In the genomic region with DNA sequence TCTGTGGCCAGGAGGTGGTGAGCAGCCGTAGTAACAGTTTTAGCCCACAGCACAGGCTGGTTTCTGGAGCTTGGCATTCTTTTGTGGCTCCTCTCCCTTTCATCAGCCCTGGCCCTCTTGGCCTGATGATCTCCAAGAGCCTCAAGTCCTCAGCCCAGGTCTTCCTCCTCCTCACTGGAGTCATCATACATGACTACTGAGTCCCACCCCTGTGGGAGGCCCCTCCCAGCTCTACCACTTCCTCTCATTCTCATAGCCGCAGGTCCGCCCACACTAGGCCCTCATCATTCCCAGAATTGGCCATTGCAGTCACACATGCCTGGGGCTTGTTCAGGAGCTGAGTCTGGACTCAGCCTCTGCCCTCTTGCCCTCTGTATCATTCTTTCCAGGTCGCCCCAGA, we compare ENCODE assay signal across 15 mouse cellular contexts. TPM values are rescaled to one million over a fixed set of nuclear protein-coding genes. Genes with fewer than 3 reads are reported as not detected.
A peak's percentile ranks its signal among the peaks of the same experiment; 100 is the strongest.
DNase-seq lines count a peak whose midpoint lies in the region; ATAC-seq and TF ChIP-seq lines count a peak whose summit lies in the region.
"Had no signal": no experiment of that assay in that cellular context is flagged by ENCODE, and none has a peak within 500 bp of the region (broad histone marks: within the 10 kb centered on the region; RNA-seq: fewer than 3 reads in every experiment).

No protein-coding gene starts in this region.

- no peak overlapping the region for H3K4me3 ChIP-seq in neural tube, embryonic 15.5 days (replicated peaks)
- no peak overlapping the region for H3K4me3 ChIP-seq in cerebellum, adult 2 months (replicated peaks; ENCODE audit: insufficient read depth, low read depth, low read length)
- H3K4me3 ChIP-seq: heart, adult 2 months; limb, embryonic 10.5 days had no signal

- intact Hi-C loops in left cerebral cortex, postnatal 10 days (cut with DNase I): no loop called here

- H3K9me3 ChIP-seq in neural tube, embryonic 15.5 days (replicated peaks): no peaks in the 10 kb centered on the region
- H3K9me3 ChIP-seq: limb, embryonic 10.5 days had no signal

- H3K4me1 ChIP-seq in neural tube, embryonic 15.5 days: no peaks in the 10 kb centered on the region
- no peaks in the 10 kb centered on the region for H3K4me1 ChIP-seq in cerebellum, adult 2 months (ENCODE audit: control insufficient read depth, insufficient read depth, low read length)
- H3K4me1 ChIP-seq: limb, embryonic 10.5 days had no signal

- H3K36me3 ChIP-seq in neural tube, embryonic 15.5 days: no peaks in the 10 kb centered on the region
- H3K36me3 ChIP-seq: limb, embryonic 10.5 days had no signal

- TF ChIP-seq POLR2A in cerebellum, adult 2 months (IDR thresholded peaks at IDR 0.05; ENCODE audit: borderline replicate concordance, insufficient read depth, low read length): no peak

- ATAC-seq in CD4-positive, CD25-positive, alpha-beta regulatory T cell, adult 4 months: peak; percentile 87
- ATAC-seq in neural tube, embryonic 15.5 days (ENCODE audit: low FRiP score): no peak

- no peaks in the 10 kb centered on the region for H3K27me3 ChIP-seq in neural tube, embryonic 15.5 days (replicated peaks)
- H3K27me3 ChIP-seq in cerebellum, adult 2 months (ENCODE audit: control insufficient read depth, insufficient read depth, low read length): no peaks in the 10 kb centered on the region

- TF ChIP-seq CTCF in cerebellum, adult 2 months (IDR thresholded peaks at IDR 0.05; ENCODE audit: borderline replicate concordance, insufficient read depth, low read depth, low read length): no peak

- no peak overlapping the region for H3K4me2 ChIP-seq in neural tube, embryonic 15.5 days
- H3K4me2 ChIP-seq: lung, embryonic 14.5 days had no signal

- no peak overlapping the region for H3K9ac ChIP-seq in neural tube, embryonic 15.5 days (replicated peaks)
- H3K9ac ChIP-seq: lung, embryonic 14.5 days had no signal

- DNase-seq in 416B (ENCODE audit: low read depth) (peak; percentile 49), liver (peak; percentile 38)
- DNase-seq in naive thymus-derived CD4-positive, alpha-beta T cell, adult 2 months (ENCODE audit: low read depth): peak; percentile 72
- no peak for DNase-seq in left cerebral cortex, postnatal 10 days (ENCODE audit: extremely low spot score in 1 of 2, low spot score in 2 of 2)
- DNase-seq in cerebellum, adult 2 months: no peak
- no peak for DNase-seq in left cerebral cortex, adult 18-20 months (ENCODE audit: low spot score in 2 of 2)
- DNase-seq: cerebellum, postnatal 25 days; heart, postnatal 4 days; kidney, adult 8-10 months; layer of hippocampus, adult 9-11 months; lung, embryonic 14.5 days had no signal

- 85% methylated on average over 4 of the region's 4 CpGs for WGBS in neural tube, embryonic 15.5 days
- 87% methylated on average over 4 of the region's 4 CpGs for WGBS in cerebellum, adult 2 months

- no peak overlapping the region for H3K27ac ChIP-seq in neural tube, embryonic 15.5 days (replicated peaks)
- no peak overlapping the region for H3K27ac ChIP-seq in cerebellum, adult 2 months (ENCODE audit: insufficient read depth, low read length)
- H3K27ac ChIP-seq: heart, adult 2 months; limb, embryonic 10.5 days had no signal

RNA-seq across cellular contexts. Expression of a gene that starts 9.4 kb away (rescaled TPM):
- polyA plus RNA-seq in CD4-positive, CD25-positive, alpha-beta regulatory T cell, adult 4 months (2017; shearing (Covaris generic)): 100 to 1,000 TPM in 1 of 2 experiments, 10 to 100 TPM in 1; 99.5 to 157 TPM
- polyA plus RNA-seq in neural tube, embryonic 15.5 days (2015; fragmentation: Nextera tagmentation; extraction: Ambion mirVana): 0.35 and 1.8 TPM in 2 replicates
- 1 to 10 TPM in 1 of 2 experiments, under 1 TPM in 1; 0.90 to 1.0 TPM for total RNA-seq in left cerebral cortex, postnatal 10 days (2021)
- polyA plus RNA-seq in cerebellum, adult 2 months (2012; rRNA removed): 0.39 and 0.63 TPM in 2 replicates
- 1 to 10 TPM; 1.2 to 1.5 TPM for total RNA-seq in left cerebral cortex, adult 18-20 months (2021)

RNA-seq across cellular contexts. Expression of a gene that starts 41.9 kb away (rescaled TPM):
- 100 to 1,000 TPM; 102 to 165 TPM for polyA plus RNA-seq in CD4-positive, CD25-positive, alpha-beta regulatory T cell, adult 4 months (2017; shearing (Covaris generic))
- 5.3 and 7.1 TPM in 2 replicates for polyA plus RNA-seq in neural tube, embryonic 15.5 days (2015; fragmentation: Nextera tagmentation; extraction: Ambion mirVana)
- 1 to 10 TPM; 5.9 TPM for total RNA-seq in left cerebral cortex, postnatal 10 days (2021)
- 8.6 and 9.3 TPM in 2 replicates for polyA plus RNA-seq in cerebellum, adult 2 months (2012; rRNA removed)
- total RNA-seq in left cerebral cortex, adult 18-20 months (2021): 1 to 10 TPM; 9.0 to 9.2 TPM

Comparison
In these comparisons a context has a peak if more than half of its experiments do, and no peak if none do; other contexts are left out.
1. DNase-seq: peak in 416B (single experiment), liver (single experiment) and naive thymus-derived CD4-positive, alpha-beta T cell, adult 2 months (single experiment); none in left cerebral cortex, postnatal 10 days (0 of 2), cerebellum, adult 2 months (0 of 2) and left cerebral cortex, adult 18-20 months (0 of 2).
2. RNA of a gene that starts 9.4 kb away (polyA plus RNA-seq): 99.5 to 157 TPM in CD4-positive, CD25-positive, alpha-beta regulatory T cell, adult 4 months; 0.39 to 0.63 TPM in cerebellum, adult 2 months and 0.35 to 1.8 TPM in neural tube, embryonic 15.5 days; every median in the first group is over 10 times any median in the second.
3. RNA of a gene that starts 41.9 kb away (polyA plus RNA-seq): 102 to 165 TPM in CD4-positive, CD25-positive, alpha-beta regulatory T cell, adult 4 months; 8.6 to 9.3 TPM in cerebellum, adult 2 months and 5.3 to 7.1 TPM in neural tube, embryonic 15.5 days; every median in the first group is over 10 times any median in the second.